Mouse (Mus musculus) E14TG2a.4 (cell line): Measurements from ENCODE around the gene Eef1a2.

Experiments
- H3K27me3 ChIP-seq: 2 replicates; pipeline ENCODE4 v1.6.1; 2014; ENCODE audit warnings: low read length, control low read depth; ENCODE audit not compliant: insufficient read depth
- H3K36me3 ChIP-seq: 2 replicates; pipeline ENCODE4 v1.6.1; 2014; ENCODE audit warnings: low read length, control low read depth; ENCODE audit not compliant: insufficient read depth
- H3K4me1 ChIP-seq: replicated peaks from 2 replicates; pipeline ENCODE4 v1.6.1; 2014; ENCODE audit warnings: low read depth, low read length, control low read depth
- H3K4me3 ChIP-seq: replicated peaks from 2 replicates; pipeline ENCODE4 v1.5.1; 2014; ENCODE audit warnings: mild to moderate bottlenecking, low read length
- H3K9me3 ChIP-seq: 2 replicates; pipeline ENCODE4 v1.6.1; 2014; ENCODE audit warnings: low read length, control low read depth
- CTCF ChIP-seq: conservative IDR thresholded peaks from 2 replicates; pipeline ENCODE4 v1.5.1; 2014; ENCODE audit warnings: low read length
- NANOG ChIP-seq: IDR thresholded peaks from 2 replicates; pipeline ENCODE4 v1.6.1; 2014; ENCODE audit warnings: borderline replicate concordance, low read length, mixed read lengths
- POU5F1 ChIP-seq: IDR thresholded peaks from 2 replicates; pipeline ENCODE4 v1.6.1; 2014; ENCODE audit warnings: low read length, borderline replicate concordance

Eef1a2 gene

GRCm38 (mm10) chr2:181133837-181134590 lies 22.8 kb downstream of the Eef1a2 start:
- H3K36me3 ChIP-seq: no peaks in the 10 kb centered on the region
- peaks cover 35% of the 10 kb centered on the region for H3K4me1 ChIP-seq
- TF ChIP-seq POU5F1 (no peak), CTCF (no peak), NANOG (no peak)
- H3K27me3 ChIP-seq: peaks cover 67% of the 10 kb centered on the region
- no peaks in the 10 kb centered on the region for H3K9me3 ChIP-seq
- peak overlapping the region; percentile 91 for H3K4me3 ChIP-seq

DNA sequence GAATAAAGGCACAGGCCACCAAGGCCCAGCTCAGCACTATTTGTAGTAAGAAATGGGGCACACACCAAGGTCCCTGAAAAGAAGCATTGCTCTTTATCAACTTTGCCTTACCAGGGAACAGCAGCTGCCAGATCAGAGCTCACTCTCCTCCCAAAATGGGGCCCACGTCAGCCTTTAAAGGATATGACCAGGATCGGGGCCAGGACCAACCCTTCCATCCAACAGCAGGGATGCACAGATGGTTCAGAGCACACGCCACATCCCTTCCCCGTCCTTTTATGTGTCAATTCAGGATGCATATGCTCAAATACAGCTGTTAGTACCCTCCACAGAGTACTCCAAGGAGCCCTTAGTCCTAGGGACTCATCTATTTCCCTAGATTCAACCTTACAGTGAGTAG lies 26.6 kb downstream of the Eef1a2 start:
- Histone ChIP-seq H3K27me3 (peaks cover 36% of the 10 kb centered on the region), H3K4me3 (no peak overlapping the region), H3K9me3 (no peaks in the 10 kb centered on the region), H3K4me1 (peaks cover 67% of the 10 kb centered on the region), H3K36me3 (no peaks in the 10 kb centered on the region)
- TF ChIP-seq CTCF (no peak), POU5F1 (no peak), NANOG (no peak)

- H3K27me3 ChIP-seq: peaks cover 26% of the 10 kb centered on the region
- no peaks in the 10 kb centered on the region for H3K36me3 ChIP-seq
- peaks cover 67% of the 10 kb centered on the region for H3K4me1 ChIP-seq
- H3K4me3 ChIP-seq: no peak overlapping the region
- TF ChIP-seq NANOG: no peak
- no peak for TF ChIP-seq CTCF
- no peak for TF ChIP-seq POU5F1
- no peaks in the 10 kb centered on the region for H3K9me3 ChIP-seq
Measured at GRCm38 (mm10) chr2:181128963-181129362, 27.9 kb downstream of the Eef1a2 start.

DNA sequence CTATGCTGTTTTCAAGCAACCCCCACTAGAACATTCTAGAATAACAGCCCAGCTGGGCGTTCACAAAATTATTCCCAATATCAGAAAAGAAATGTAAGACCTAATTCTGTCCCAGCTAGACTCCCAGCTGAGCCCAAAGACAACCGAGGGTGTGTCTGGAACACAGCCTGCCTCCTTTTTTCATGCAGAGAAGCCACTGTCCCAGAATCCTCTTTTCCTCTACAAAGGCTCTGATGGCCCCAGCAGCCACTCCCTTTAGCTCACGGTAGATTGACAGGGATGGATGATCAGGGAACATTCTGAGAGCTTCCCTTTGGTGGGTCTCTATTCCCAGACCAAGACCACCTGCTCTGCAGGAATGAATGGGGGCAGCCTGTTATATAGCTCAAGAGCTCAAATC lies 29.0 kb downstream of the Eef1a2 start:
- H3K4me1 ChIP-seq: peaks cover 55% of the 10 kb centered on the region
- peaks cover 14% of the 10 kb centered on the region for H3K27me3 ChIP-seq
- H3K4me3 ChIP-seq: peak overlapping the region; percentile 5; the same call in 1 of the 2 replicates
- no peaks in the 10 kb centered on the region for H3K36me3 ChIP-seq
- H3K9me3 ChIP-seq: no peaks in the 10 kb centered on the region
- TF ChIP-seq CTCF (no peak), NANOG (no peak), POU5F1 (no peak)

- Histone ChIP-seq H3K4me1 (peaks cover 54% of the 10 kb centered on the region), H3K27me3 (no peaks in the 10 kb centered on the region), H3K36me3 (no peaks in the 10 kb centered on the region), H3K9me3 (no peaks in the 10 kb centered on the region), H3K4me3 (no peak overlapping the region)
- no peak for TF ChIP-seq CTCF
- no peak for TF ChIP-seq POU5F1
Measured at GRCm38 (mm10) chr2:181125726-181126455, 30.9 kb downstream of the Eef1a2 start.

DNA sequence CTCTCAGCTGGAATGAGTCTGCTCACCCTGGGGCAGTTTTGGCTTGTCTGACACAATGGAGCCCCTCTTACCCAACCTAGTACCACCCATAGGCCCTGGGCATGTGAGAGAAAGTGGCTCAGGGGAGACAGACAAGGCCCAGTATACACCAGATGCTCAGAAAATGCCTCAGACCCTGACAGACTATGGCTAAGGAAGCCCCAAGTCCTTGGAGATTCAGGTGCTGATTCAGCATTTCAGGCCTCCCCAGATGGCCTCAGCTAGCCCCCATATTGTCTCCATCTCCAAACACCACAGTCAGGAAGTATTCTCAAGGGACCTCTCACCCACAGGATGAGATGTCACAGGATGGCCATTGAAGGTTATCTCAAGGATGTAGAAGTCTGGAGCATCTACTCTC lies 34.2 kb downstream of the Eef1a2 start:
- Histone ChIP-seq H3K4me3 (no peak overlapping the region), H3K36me3 (no peaks in the 10 kb centered on the region)

GRCm38 (mm10) chr2:181120922-181121449 lies 35.8 kb downstream of the Eef1a2 start:
- no peak for TF ChIP-seq CTCF
- Histone ChIP-seq H3K4me1 (peaks cover 18% of the 10 kb centered on the region), H3K36me3 (no peaks in the 10 kb centered on the region), H3K27me3 (no peaks in the 10 kb centered on the region), H3K9me3 (0 out of 2 replicates have a peak, but pooled peaks cover 3% of the 10 kb centered on the region), H3K4me3 (no peak overlapping the region)

More for the DNA sequence above, 34.2 kb downstream of the Eef1a2 start:
- H3K4me1 ChIP-seq: peaks cover 34% of the 10 kb centered on the region
- H3K27me3 ChIP-seq: no peaks in the 10 kb centered on the region
- no peak for TF ChIP-seq CTCF
- no peak for TF ChIP-seq POU5F1
- TF ChIP-seq NANOG: no peak
- 0 out of 2 replicates have a peak, but pooled peaks cover 3% of the 10 kb centered on the region for H3K9me3 ChIP-seq

DNA sequence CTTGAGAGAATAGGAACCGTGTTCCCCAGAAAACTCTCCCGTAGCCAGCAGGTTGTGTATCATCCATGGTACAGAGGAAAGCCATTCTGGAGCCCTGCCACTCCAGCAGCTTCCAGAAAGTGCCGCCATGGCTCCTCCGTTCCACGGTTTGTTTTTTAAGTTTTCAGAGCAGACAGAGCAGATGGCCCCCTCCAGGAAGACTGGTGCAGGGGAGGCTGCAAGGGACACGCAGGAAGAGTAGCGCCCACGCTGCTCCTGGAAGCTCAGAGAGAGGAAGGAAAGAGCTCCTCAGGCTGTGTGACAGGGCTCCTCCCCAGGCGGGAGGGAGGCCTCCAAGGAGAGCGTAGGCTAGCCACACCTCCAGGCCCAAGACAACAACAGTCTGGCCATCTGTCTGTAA lies 36.9 kb downstream of the Eef1a2 start:
- no peak overlapping the region for H3K4me3 ChIP-seq
- H3K27me3 ChIP-seq: no peaks in the 10 kb centered on the region
- no peaks in the 10 kb centered on the region for H3K36me3 ChIP-seq
- 0 out of 2 replicates have a peak, but pooled peaks cover 3% of the 10 kb centered on the region for H3K9me3 ChIP-seq
- TF ChIP-seq NANOG (no peak), CTCF (no peak), POU5F1 (no peak)
- H3K4me1 ChIP-seq: peaks cover 8% of the 10 kb centered on the region
